Mouse (Mus musculus) NIH3T3 (cell line): Measurements from ENCODE around the gene Asic2.

ENCODE experiments used
- DNase-seq: peaks from one replicate; pipeline ENCODE4 v3.0.0-alpha.2; 2012; ENCODE audit warnings: low read depth

Gene Asic2

DNA sequence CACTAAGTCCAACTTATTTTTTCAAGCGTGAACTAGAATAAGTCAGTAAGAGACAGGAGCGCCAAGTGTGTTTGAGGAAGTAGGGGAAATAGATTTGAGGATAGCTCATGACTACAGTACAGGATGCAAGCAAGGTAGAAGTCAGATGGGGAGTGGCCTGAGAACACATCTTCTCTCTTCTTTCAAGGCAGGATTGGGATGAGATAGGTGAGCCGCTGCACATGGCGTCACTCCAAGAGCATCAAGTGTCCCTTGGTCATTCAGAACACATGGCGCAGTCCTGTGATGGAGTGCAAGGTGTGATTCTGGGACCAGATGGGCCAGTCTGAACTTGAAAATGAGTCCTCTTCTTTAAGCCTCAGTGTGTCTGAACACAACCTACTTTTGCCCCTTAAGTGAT, 366.5 kb downstream of the Asic2 start:
- no peak for DNase-seq

DNA sequence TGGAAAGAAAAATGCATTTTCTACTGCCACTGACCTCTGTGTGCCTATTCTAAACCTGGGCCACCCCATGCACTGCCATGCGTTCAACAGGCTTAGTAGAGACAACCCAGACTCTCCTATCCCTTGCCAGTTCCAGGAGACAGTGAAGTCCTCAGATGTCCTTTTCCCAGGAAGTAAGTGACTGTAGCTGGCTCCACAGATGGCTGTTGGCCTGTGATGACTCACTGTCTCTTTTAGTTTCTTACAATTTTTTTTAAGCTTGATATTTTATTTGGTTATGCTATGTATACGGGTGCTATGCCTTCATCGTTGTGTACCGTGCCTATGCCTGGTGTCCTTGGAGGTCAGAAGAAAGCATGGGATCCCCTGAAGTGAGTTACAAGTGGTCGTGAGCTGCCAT, 370.7 kb downstream of the Asic2 start:
- DNase-seq: no peak

DNA sequence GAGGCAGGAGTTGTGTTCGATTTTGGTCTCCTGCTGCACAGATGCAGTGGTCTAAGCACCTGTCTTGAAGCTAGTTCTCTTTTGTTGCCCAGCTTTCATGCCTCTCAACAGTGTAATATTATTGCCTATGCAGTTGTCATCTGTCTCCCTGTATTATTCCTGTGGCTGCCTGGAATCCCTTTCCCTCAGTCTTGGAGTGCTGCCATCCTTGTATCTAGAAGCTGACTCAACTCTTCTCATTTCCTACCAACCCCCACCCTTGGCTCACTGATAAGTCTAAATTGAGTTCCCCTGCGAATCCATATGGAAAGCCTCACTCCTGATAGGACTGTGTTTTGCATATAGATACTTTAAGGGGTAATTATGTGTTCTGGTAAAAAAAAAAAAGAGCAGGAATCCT, 373.0 kb downstream of the Asic2 start:
- DNase-seq: peak; percentile 37

DNA sequence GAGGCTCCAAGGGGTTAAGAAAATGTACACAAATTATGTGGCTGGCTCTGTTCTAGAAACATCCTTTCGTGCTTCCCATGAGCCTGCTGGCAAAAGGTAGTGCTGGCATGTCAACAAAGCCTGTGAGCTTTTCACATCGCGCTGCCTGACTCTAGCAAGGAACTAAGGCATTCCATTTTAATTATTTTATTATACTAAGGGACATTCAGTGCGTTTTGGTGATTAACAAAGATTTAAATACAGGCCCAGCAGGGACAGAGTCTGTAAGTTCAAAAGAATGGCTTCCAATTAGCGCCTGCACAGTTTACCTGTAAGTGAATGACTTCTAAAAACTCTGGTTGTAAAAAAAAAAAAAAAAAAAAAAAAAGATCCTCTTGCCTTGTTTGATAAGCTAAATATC, 375.5 kb downstream of the Asic2 start:
- no peak for DNase-seq

DNA sequence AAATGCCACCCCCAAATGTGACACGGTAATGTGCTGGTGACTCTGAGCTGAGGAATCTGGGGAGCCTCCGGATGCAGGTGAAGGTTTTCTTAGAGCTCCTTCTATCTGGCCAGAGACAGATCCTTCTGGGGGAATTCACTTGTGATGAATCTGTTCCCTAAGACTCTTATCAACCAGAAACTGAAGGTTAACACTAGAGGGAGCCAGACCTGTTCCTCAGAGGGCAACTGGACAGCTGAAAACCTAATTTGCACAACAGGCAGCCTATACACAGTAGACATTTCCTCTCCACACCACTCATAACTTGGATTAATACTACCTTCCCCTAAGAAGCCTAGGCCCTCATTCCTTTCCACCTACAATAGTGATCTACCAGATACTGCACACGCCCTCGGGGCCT, 377.3 kb downstream of the Asic2 start:
- peak; percentile 32 for DNase-seq

DNA sequence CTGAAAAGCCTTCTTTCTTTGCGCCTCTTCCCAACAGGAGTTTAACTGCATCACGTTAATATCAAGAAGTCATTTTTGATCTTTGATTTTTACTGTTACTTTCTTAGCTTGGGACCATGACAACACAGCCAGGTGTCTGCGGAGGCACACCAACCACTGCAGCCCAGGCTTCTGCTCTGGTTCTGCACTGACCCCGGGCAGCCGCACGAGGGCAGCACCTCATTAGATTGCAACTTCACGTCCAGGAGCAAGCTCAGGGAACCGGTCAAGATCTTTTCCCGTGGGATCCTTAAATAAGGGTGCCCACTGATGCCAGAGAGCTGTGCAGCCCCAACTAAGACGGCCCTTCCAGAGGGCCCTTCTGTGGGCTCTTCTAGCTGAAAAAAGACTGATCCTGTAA, 379.6 kb downstream of the Asic2 start:
- peak; percentile 59 for DNase-seq

DNA sequence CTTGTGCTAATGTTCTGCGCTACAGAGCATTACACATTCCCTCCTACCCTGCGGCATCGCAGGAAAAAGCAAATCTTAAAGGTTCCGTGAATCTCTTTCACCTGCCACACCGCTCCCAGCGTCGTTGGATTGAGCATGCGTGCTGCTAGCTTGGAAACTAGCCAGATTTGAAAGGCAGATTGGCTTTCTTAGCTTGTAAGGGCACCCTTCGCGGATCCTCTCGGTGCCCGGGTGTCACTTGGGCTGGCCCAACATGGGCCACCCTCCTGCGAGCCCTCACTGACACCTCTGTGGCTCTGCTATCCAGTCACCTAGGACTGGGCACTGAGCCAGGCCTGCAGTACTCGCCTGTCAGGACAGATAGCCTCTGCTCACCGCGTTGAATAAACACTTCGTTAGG, 380.3 kb downstream of the Asic2 start:
- no peak for DNase-seq

DNA sequence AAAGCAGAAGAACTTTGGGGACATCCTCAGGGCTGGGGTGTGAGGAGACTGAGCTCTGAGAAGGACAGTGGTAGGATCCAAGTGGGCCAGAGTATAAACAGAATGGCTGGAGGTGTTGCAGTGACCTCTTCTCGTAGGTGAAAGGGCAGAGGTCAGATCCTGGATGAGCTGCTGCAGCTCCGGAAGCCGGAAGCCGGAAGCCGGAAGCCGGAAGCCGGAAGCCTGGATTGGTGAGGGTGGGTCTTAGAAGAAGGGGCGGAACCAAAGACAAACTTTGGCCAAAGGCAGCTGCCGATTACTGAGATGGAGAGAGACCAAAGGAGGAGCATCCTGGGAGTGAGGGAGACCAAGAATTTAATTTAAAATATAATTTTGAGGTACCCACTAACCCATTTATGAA, 381.1 kb downstream of the Asic2 start:
- DNase-seq: no peak

DNA sequence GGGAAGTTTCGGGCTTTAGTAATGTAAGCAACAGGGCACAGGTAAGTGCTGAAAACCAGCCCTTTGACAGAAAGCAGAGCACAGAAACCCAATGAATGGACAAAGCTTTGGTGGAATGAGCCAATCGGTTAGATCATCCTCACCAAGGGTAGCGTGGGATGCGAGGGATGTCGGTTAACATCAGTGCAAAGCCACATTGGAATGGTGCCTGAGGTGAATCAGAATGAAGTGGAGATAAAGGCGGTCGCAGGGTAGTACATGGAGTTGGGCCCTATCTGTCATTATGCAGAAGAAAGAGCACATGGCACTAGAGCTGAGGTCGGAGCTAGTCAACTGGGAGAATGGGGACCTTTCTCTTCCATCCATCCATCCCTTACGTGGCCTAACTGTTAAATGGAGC, 383.8 kb downstream of the Asic2 start:
- no peak for DNase-seq

DNA sequence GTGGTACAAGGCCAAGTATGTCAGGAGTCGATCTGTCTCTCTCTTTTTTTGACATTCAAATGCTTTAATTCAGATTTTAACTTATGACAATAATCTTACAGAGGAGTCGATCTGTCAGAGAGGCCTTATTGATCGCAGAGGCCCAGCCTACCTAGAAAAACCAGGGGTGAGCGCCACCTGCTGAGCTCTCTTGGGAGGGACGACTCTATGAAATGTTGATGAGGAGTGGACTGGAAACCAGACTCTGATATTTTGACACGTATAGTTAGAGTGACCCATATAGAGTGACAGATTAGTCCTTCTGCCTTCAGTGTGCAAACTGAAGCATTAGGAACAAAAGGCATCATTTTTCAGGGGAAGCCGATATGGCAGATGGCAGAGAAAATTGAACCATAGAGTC, 385.1 kb downstream of the Asic2 start:
- DNase-seq: no peak

DNA sequence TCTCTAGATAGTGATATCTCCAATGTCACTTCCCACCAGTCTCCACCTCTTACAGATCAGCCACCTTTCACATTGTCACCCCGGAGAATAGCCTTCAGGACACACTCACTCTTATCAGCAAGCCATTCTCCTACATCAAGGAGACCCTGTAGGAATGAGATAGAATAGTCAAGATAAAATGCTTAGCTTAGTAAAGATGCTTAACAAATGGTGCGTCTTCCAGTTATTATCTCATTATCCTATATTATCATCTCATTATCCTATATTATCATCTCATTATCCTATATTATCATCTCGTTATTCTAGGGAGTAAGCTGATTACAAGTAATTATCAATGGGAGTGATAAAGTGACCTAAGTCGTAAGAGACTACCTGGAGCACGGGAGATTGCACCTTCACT, 386.1 kb downstream of the Asic2 start:
- no peak for DNase-seq

DNA sequence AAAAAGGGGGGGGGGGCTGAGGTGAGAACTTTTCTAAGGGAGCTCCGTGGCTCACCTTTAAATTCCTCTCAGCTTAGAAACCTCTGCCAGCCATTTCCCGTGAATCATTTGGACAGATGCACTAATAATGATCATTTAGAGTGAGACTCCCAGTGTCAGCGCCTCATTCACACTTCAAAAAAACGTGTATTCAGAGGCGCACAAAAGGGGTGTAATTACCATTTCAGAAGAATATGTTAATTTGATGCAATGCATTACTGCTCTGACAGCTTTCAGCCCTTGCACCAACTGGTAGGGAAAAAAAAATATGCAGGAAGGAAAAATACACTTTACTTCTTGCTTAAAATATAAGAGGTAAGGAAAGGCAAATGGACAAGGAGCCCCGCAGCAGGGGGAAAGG, 388.5 kb downstream of the Asic2 start:
- no peak for DNase-seq

DNA sequence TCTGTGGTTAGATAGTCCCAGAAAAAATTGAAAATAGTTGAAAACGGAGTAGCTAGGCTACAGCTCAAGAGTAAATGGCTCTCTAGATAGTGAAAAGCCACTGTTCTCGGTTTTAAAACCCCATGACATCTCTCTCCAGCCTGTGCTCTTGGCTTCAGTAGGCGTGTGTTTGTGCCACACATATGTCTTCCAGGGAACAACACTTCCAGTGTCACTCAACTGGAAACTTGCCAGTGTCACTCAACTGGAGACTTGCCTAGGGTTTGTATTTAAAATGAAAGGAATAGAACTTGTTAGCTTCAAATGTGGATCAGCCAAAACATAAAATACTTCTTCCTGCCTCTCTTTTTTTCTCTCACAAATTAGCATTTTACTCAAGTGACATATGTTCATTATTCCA, 397.9 kb downstream of the Asic2 start:
- DNase-seq: no peak

DNA sequence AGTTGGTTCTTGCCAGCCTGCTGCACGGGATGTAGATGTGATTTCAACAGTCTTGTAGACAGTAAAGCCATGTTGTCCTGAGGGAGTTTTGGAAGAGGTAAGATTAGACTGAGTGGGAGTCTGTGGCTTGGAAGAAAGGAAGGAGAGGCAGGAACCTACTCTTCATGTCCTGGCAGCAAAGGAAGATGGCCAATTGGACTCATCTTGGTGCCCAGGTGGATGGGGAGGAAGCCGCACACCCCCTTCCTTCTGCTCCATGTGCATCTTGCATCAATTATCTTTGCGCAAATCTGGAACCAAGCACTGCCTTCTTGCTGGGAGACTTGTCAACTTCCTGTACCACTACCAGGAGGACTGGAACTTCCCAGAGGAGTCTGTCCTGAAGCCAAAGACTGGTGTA, 403.4 kb downstream of the Asic2 start:
- no peak for DNase-seq

DNA sequence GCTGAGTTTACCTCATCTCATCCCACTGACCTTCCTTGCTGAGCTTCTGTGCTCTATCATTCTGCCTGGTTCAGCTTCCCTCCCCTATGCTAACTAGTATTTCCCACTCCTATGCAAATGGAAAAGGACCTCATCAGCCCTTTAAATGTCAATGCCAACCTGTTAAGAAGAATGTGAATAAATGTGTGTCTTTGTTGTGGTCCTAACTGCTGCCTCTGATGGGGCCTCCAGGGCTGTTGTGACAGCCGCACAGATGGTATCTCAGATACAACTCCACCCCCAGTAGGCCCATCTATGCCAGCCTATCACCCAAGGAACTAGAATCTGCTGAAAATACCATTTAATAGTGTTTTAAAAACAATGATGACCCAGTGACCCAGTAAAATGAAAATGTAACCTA, 407.9 kb downstream of the Asic2 start:
- no peak for DNase-seq

DNA sequence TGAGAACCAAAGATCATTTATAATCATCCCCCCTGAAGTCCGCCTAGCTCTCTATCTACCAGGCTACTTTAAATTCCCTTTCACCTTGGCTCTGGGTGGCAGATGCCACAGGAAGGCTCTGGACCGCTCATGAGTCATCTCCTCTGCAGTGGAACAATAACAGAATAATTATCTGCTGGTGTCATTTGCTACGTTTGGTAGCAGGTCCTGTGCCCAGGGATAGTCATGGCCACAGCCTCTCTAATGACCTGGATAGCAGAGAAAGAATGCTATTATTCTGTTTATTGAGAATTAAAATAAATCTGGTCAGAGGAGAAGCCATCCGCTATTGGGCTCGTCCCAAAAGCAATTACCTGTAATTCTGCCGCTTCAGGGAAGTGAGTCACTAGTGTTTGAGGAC, 425.1 kb downstream of the Asic2 start:
- DNase-seq: no peak

DNA sequence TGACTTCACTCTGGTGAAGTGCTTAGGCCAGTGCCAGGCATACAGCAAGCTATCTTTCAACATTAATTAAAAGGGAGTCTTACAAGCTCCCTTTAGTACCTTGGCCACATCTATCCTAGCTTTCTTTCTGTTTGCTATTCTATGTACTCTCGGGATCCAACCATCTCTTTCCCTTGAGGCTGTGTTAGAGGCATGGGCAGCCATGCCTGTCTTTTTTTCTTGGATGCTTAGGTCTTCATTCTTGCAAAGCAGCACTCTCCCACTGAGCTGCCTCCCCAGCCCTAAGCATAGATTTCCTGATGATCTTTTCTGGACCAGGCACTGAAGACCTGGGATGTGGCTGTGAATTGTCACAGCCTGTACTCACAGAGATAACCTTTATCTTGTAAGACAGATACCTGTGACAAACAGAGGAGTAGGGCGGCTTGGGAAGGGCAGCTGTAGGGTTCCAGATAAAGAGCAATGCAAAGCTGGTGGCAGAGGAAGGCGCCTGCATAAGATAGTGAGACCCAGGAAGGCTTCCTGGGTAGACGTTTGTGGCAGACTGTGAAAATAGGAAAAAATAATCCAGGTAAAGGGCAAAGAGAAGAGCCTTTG, 433.0 kb downstream of the Asic2 start:
- no peak for DNase-seq

DNA sequence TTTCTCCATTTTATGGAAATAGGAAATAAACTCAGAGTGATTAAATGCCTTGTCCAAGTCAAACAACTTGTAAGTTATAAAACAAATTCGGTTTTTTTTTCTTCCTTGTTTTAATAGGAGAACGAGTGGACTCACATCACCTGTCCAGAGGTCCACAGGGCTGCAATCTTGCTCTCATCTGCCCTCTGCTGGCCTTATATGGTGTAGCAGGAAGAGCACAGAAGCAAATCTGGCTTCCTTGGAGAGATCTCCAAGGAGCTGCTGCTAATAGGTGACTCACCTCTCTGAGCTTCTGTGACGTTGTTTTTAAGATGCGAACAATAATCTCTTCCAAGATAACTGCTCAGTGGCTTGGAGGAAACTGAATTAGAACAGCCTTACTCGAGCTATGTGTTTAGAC, 433.6 kb downstream of the Asic2 start:
- DNase-seq: peak; percentile 70

DNA sequence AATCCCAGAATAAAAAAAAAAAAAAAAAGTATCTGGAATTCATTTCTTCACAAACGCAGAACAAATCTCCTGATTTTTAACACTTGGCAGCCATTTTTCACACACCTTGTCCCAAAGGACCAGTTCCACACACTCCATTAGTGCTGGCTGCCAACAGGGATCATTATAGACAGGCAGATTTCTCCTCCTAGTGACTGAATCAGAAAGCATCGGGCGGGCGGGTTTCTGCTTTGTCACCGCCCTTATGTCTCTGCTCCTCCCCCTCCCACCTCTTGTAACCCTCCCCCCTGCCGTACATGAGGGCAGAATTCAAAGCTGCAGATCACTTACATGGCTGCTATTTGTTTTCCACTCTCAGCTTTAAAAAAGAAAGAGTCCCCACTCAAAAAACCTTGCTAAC, 436.4 kb downstream of the Asic2 start:
- DNase-seq: peak; percentile 11

DNA sequence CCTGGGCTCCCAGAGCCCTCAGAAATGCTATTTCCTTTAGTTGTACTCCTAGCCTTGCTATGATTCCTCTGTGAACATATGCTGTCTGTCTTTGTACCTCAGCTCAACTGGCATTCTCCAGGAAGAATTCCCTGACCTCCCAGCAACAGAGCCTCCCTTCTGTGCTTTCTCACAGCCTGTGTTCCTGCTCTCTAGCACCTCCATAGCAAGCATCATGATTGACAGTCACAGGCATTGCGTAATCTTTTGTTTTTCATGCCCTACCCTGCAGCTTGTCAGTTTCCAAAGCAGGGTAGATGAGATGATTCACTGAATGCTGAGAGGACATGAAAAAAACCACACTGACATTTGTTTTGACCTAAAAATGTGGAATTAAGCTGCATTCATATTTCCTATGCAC, 445.3 kb downstream of the Asic2 start:
- peak; percentile 8 for DNase-seq

DNA sequence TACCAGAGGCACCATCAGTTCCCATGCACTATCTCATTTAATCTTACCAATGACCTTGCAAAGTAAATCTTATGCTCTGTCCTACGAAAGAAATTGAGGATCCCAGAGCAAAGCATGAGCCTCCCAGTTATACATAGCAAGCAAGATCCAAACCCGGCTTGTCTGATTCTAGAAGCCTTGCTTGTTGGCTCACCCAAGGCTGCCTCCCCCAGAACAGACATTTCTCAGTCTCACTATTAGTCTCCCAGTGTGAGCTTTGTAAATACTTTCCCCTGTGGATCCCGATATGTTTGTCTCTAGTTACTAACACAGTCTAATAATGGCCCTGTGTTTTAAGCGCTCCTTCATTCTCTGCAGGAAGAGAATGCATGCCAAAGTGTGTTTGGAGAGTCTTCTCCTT, 446.4 kb downstream of the Asic2 start:
- DNase-seq: no peak

DNA sequence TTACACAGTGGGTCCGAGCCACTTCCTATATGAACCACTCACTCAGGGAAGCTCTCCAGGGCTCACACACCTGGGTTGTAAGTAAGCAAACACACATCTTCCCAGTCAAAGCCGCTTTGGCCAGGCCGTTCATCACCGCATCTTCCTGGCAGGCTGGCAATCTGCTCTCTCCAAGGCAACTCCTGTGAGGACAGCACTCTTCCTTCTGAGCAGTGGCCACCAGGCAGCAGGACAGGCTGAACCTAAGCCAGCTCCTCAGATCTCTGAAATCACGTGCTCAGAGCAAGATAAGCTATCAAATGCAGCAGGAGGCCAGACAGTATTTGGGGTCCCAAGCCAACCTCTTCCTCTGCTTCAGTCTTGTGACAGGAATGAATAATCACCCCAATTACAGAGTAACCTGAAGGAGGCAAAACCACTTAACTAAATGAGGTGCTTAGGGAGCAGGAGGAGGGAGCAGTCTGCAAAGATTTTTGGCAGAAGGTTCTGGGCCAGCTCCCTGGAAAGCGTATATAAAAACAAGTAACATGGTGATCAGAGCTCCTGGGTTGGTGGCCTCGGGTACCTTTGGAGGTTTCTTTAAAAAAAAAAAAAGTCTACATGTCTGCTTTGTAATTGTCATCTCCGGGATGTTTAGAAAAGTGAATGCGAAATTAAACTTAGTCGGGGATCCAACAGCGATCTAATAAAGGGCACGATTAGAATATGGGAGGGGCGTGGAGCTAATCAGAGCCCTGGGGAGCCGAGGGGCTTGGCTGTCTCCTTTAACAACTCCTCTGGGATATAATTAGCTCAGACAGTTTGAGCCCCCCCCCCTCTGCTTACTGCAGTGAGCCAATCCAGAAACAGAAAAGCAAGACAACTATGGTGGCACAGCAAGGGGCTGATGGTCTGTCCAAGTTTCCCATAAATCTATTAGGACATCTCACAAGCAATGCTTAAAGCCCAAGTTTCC, 450.0 kb downstream of the Asic2 start:
- no peak for DNase-seq

DNA sequence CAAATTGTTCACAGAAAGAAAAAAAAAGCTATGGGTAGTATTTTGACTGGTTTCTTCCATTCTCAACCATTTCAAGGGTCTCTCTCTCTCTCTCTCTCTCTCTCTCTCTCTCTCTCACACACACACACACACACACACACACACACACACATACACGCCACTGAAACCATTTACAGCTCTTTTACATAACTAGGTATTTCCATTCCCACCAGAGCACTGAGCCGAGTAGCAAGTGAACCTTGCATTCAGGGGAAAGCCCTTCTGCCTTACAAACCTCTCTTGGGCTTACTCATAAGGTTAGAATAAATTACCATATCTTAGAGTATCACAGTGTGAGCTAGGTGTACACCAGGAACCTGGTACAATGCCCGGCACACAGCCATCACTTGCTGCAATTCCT, 452.5 kb downstream of the Asic2 start:
- DNase-seq: no peak

DNA sequence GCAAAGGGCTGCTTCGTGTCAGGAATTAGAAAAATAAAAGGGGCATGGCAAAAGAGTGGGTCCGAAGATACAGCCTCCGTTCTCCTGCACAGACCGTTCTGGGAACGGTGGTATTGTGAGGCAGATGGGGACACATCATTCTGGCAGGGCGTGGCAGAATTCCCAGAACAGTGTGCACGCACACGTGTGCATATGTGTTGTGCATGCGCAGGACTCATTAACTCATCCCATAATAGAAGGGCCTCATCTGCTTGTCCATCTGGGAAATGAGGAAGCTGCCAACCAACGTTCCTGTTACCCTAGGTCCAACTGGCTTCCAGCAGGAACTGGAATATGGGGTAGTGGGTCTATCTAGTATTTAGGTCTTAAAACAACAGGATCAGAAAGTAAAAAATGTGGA, 455.8 kb downstream of the Asic2 start:
- no peak for DNase-seq
